Mouse (Mus musculus): ENCODE data around the gene Cryge.

Cryge gene

GRCm38 (mm10) chr1:65012726-65013125 is 38.2 kb downstream of the Cryge start:
- no peak for DNase-seq (ENCODE audit: low read depth, low spot score)

- peak; percentile 91 for DNase-seq (ENCODE audit: low read depth, low spot score)
These were observed 40.8 kb downstream of the Cryge start for GRCm38 (mm10) chr1:65010153-65010552.

GRCm38 (mm10) chr1:65005575-65005974 is 45.4 kb downstream of the Cryge start:
- DNase-seq (ENCODE audit: low read depth, low spot score), result no peak

GRCm38 (mm10) chr1:65004526-65004925 is 46.4 kb downstream of the Cryge start:
- no peak for DNase-seq (ENCODE audit: low read depth, low spot score)

All from mesoderm, embryonic 11.5 days (tissue).